Mouse (Mus musculus) intestine, embryonic 15.5 days (tissue): ENCODE data around the gene Nkx2-5. TPM values are rescaled to one million over a fixed set of nuclear protein-coding genes. Genes with fewer than 3 reads are reported as not detected.
A peak's percentile ranks its signal among the peaks of the same experiment; 100 is the strongest.

Source experiments
- ATAC-seq: fragments of 200-750 bp; cut with Nextera tagmentation; 2 replicates; pipeline ENCODE4 v1.8.0; 2017; ENCODE audit warnings: moderate TSS enrichment, moderate library complexity
- H3K27ac ChIP-seq: fragments of 300-500 bp; sonication (generic); 2 replicates; pipeline ENCODE4 v1.5.1; 2015; ENCODE audit warnings: mild to moderate bottlenecking, inconsistent platforms
- H3K27me3 ChIP-seq: fragments of 300-500 bp; sonication (generic); replicated peaks from 2 replicates; pipeline ENCODE4 v1.6.1; 2015; ENCODE audit warnings: inconsistent platforms
- H3K36me3 ChIP-seq: fragments of 300-500 bp; sonication (generic); 2 replicates; pipeline ENCODE4 v1.6.1; 2015; ENCODE audit warnings: inconsistent platforms
- H3K4me1 ChIP-seq: fragments of 300-500 bp; sonication (generic); replicated peaks from 2 replicates; pipeline ENCODE4 v1.6.1; 2015; ENCODE audit warnings: inconsistent platforms
- H3K4me2 ChIP-seq: fragments of 300-500 bp; sonication (generic); replicated peaks from 2 replicates; pipeline ENCODE4 v1.6.1; 2015; ENCODE audit warnings: mild to moderate bottlenecking, inconsistent platforms
- H3K4me3 ChIP-seq: fragments of 300-500 bp; sonication (generic); replicated peaks from 2 replicates; pipeline ENCODE4 v1.5.1; 2015; ENCODE audit warnings: inconsistent platforms
- H3K9ac ChIP-seq: fragments of 300-500 bp; sonication (generic); 2 replicates; pipeline ENCODE4 v1.6.1; 2015; ENCODE audit warnings: inconsistent platforms
- H3K9me3 ChIP-seq: fragments of 300-500 bp; sonication (generic); 2 replicates; pipeline ENCODE4 v1.6.1; 2016; ENCODE audit warnings: inconsistent platforms
- WGBS: fragments of 180-500 bp; shearing (Covaris S2); methylation state at CpG from one replicate; pipeline ENCODE4 v1.1.7; 2015; 5-methylcytosine and 5-hydroxymethylcytosine counted together
- polyA plus RNA-seq: library from polyadenylated mRNA; unstranded; fragments of >200 nt; fragmentation: Nextera tagmentation; extraction: Ambion mirVana; gene quantifications from 2 replicates; pipeline ENCODE4 v1.2.1, GENCODE M21; 2015

The Nkx2-5 gene
- polyA plus RNA-seq, 1 experiment from 2014 or later: not detected

DNA sequence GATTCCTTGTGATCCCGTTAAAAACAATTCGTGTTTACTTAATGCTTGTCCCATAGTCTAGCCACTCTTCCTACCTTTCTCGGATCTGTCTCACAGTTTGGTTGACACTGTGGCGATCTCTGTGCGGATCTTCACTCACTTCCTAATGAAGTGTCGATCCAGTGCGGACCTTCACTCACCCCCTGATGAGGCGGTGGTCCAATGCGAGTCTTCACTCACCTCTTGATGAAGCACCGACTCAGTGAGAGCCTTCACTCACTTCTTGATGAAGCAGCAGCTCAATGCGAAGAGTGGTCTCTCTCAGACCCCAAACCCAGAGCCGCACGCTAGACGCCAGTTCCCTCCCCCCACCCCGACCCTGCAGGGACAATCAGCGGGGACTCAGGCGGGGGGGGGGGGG is 18.7 kb downstream of the Nkx2-5 start:
- no peak overlapping the region for H3K27ac ChIP-seq
- no peaks in the 10 kb centered on the region for H3K4me1 ChIP-seq
- no peaks in the 10 kb centered on the region for H3K36me3 ChIP-seq
- H3K4me3 ChIP-seq: no peak overlapping the region
- no peaks in the 10 kb centered on the region for H3K9me3 ChIP-seq
- no peak for ATAC-seq
- WGBS: 71% methylated on average over 16 of the region's 17 CpGs
- no peak overlapping the region for H3K4me2 ChIP-seq
- H3K27me3 ChIP-seq: peaks cover 19% of the 10 kb centered on the region
- H3K9ac ChIP-seq: no peak overlapping the region

DNA sequence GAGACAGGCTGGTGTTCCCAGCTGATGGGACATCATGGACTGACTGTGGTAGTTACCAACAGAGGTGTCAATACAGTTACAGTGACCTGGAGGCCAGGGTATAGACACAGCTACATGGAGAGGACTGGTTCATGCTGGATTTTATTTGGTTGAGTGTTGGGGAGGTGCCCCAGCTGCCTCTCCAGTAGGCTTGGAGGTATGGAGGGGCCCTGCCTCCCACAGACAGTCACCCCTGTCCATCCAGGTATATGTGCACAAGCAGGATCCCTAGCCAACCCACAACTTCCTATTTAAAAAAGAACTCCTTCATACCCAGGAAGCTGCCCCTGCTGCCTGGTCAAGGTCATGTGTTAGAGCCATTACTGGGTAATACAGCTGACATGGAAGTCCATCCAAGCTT is 27.0 kb downstream of the Nkx2-5 start:
- ATAC-seq: no peak
- Histone ChIP-seq H3K4me3 (no peak overlapping the region), H3K9ac (no peak overlapping the region), H3K36me3 (no peaks in the 10 kb centered on the region), H3K27me3 (no peaks in the 10 kb centered on the region; the same call in 1 of the 2 replicates), H3K9me3 (no peaks in the 10 kb centered on the region), H3K4me2 (no peak overlapping the region), H3K27ac (no peak overlapping the region), H3K4me1 (no peaks in the 10 kb centered on the region)

DNA sequence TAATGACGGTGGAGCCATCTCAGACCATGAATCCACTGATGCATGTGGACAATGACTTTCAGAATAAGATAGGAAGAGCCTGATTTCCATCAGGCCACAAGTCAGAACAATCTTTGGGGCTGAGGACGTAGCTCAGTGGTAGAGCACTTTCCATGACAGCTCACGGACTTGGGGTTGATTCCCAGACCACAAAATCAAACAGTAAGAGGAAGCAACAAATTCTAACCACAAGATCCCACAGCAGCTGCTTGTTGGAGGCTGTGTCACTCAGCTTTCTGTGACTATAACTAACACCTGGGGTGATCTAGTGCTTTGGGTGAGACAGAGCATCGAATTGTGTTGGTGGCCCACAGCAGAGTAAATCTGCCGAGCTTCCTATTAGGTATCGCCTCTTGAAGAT is 28.0 kb downstream of the Nkx2-5 start:
- Histone ChIP-seq H3K9me3 (no peaks in the 10 kb centered on the region), H3K4me2 (no peak overlapping the region), H3K9ac (no peak overlapping the region), H3K27me3 (no peaks in the 10 kb centered on the region; the same call in 1 of the 2 replicates), H3K36me3 (no peaks in the 10 kb centered on the region), H3K27ac (no peak overlapping the region), H3K4me3 (no peak overlapping the region), H3K4me1 (no peaks in the 10 kb centered on the region)
- WGBS: 74% methylated on average over 6 of the region's 6 CpGs
- no peak for ATAC-seq

DNA sequence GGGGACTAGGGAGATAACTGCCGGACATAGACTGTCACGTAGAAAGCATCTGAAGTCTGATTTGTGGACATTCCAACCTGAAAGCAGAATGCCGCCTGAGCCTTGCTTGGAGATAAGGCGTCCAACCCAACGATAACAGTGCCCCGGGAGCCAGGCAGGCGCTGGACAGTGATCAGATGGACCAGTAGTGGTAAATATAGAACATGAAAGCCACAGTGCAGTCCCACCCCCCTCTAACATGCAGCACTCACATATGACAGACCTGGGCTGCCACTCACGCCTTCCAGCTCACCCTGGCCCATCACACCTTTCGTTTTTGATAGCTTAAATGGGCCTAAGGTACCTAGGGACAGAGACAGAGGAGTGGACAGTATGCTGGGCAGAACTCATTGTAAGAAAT is 31.3 kb downstream of the Nkx2-5 start:
- no peaks in the 10 kb centered on the region for H3K9me3 ChIP-seq
- no peaks in the 10 kb centered on the region for H3K4me1 ChIP-seq
- no peak overlapping the region for H3K9ac ChIP-seq
- H3K27me3 ChIP-seq: no peaks in the 10 kb centered on the region; the same call in 1 of the 2 replicates
- no peaks in the 10 kb centered on the region for H3K36me3 ChIP-seq
- H3K4me3 ChIP-seq: no peak overlapping the region
- 64% methylated on average over 9 of the region's 9 CpGs for WGBS
- ATAC-seq: no peak
- H3K27ac ChIP-seq: no peak overlapping the region
- H3K4me2 ChIP-seq: no peak overlapping the region

DNA sequence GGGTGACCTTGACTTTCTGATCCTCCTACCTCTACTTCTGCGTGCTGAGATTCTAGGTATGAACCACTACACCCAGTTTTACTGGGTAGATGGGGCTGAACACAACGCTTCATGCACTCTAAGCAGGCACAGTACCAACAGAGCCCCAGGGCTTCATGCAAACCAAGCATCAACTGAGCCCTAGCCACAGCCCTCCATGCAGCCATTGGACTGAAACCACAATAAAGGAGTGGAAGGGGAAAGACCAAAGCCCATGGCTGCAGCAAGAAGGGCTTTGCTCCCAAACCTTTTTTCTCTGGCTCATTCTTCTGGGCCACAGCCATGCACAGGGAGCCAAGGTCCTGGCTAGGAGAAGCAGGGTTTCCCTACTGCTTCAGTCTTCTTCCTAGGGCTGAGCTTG is 32.2 kb downstream of the Nkx2-5 start:
- Histone ChIP-seq H3K4me3 (no peak overlapping the region), H3K4me1 (no peaks in the 10 kb centered on the region), H3K9ac (no peak overlapping the region), H3K4me2 (no peak overlapping the region), H3K9me3 (no peaks in the 10 kb centered on the region), H3K27ac (no peak overlapping the region), H3K36me3 (no peaks in the 10 kb centered on the region), H3K27me3 (no peaks in the 10 kb centered on the region; the same call in 1 of the 2 replicates)
- 79% methylated on average over 2 of the region's 2 CpGs for WGBS
- ATAC-seq: no peak

DNA sequence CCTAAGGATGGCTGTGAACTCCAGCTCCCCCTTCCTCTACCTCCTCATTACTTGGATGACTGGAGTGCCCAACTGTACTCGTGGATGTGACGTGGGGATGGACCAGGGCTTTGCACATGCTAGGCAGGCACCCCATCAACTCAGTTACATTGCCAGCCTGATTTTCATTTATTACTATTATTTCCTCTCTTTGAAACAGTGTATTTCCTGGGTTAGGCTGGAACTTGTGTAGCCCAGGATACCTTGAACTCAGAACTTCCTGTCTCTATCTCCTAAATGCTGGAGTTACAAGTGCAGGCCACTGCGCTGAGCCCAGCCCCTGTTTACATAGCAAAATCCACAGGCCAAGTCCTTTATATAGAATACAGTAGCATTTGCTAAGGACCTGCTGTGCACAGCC is 41.9 kb downstream of the Nkx2-5 start:
- 80% methylated on average over 3 of the region's 3 CpGs for WGBS

DNA sequence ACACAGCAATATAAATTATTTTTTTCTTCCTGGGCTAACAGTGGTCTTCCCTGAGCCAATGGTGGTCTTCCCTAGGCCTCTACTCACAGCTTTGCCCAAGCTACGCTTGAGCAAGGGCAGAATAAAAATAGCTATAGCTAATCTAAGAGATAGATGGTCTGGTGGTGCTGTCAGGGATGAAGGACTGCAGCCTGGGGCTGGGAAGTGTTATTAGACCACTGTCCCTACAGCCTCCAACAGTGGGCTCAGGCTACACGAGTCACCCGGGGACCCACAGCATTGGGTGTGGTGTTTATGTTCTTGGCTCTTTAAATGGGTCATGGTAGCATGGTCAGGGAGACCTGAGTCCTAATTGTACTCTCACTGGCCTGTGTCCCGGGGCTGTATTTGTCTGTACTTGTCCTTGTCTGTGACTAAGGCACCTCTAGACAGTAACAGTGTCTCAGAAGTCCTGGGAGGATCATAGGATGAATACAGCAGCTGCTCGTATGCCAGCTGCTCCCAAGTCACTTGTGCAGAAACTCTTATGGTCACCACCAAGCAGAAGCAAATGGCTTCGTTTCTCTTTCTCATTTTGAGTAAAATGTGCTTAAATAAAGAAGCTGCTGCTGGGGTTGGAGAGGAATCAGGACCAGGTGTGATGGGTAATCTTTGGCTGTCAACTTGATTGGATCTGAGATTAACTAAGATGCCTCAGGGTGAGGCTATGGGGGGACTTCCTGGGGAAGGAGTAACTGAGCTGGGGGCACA is 47.3 kb downstream of the Nkx2-5 start:
- no peak overlapping the region for H3K9ac ChIP-seq
- no peak overlapping the region for H3K4me2 ChIP-seq
- H3K27ac ChIP-seq: no peak overlapping the region
- no peak for ATAC-seq
- H3K36me3 ChIP-seq: peaks cover 2% of the 10 kb centered on the region; the same call in 1 of the 2 replicates
- H3K9me3 ChIP-seq: no peaks in the 10 kb centered on the region
- H3K4me1 ChIP-seq: 0 out of 2 replicates have a peak, but pooled peaks cover 4% of the 10 kb centered on the region
- WGBS: 75% methylated on average over 6 of the region's 6 CpGs
- no peak overlapping the region for H3K4me3 ChIP-seq
- H3K27me3 ChIP-seq: no peaks in the 10 kb centered on the region

More for the DNA sequence above, 41.9 kb downstream of the Nkx2-5 start:
- Histone ChIP-seq H3K27ac (no peak overlapping the region), H3K27me3 (no peaks in the 10 kb centered on the region), H3K4me2 (no peak overlapping the region), H3K4me3 (no peak overlapping the region), H3K36me3 (no peaks in the 10 kb centered on the region), H3K9ac (no peak overlapping the region), H3K4me1 (no peaks in the 10 kb centered on the region), H3K9me3 (no peaks in the 10 kb centered on the region)
- no peak for ATAC-seq

DNA sequence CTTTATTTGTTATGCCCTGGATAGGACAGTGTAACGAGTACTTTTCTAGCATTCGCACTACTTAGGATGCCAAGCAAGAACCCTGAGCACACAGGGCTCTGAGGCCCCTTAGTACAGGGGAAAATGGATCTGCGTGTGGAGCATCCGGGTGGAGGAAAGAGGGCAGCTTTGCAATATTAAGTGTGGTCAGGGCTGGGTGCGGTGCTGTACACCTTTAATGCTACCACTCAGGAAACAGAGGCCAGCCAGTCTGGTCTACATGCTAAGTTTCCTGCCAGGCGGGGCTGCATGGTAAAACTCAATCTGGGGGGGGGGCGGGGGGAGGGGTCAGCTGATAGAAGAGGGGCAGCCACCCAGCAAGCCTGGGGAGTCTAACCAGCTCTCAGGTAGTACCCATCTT is 49.4 kb downstream of the Nkx2-5 start:
- H3K36me3 ChIP-seq: peaks cover 13% of the 10 kb centered on the region
- no peak overlapping the region for H3K4me3 ChIP-seq
- H3K4me2 ChIP-seq: no peak overlapping the region
- H3K4me1 ChIP-seq: 0 out of 2 replicates have a peak, but pooled peaks cover 4% of the 10 kb centered on the region
- no peaks in the 10 kb centered on the region for H3K9me3 ChIP-seq
- WGBS: 73% methylated on average over 7 of the region's 7 CpGs
- no peak overlapping the region for H3K9ac ChIP-seq
- ATAC-seq: no peak
- H3K27ac ChIP-seq: no peak overlapping the region
- no peaks in the 10 kb centered on the region for H3K27me3 ChIP-seq

DNA sequence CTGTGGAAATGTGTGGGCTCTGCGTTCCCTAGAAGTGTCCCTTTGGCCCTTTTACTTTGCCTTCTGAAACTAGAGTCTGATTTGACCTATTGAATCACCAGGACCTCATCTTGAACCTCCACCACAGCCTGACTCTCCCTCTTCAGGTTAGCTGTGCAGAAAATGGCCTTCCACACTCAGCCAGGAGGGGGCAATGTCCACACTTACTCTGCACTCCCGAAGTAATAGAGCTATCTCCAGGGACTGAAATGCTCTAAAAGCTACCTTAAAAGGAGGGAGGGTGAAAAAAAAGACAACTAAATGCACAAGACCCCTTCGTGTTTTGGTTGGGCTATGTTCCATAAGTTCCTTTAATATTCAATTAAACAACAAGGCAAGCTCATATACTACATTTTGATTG is 50.1 kb downstream of the Nkx2-5 start:
- no peak overlapping the region for H3K4me2 ChIP-seq
- 0 out of 2 replicates have a peak, but pooled peaks have one; percentile 67 for ATAC-seq
- 0 out of 2 replicates have a peak, but pooled peaks cover 4% of the 10 kb centered on the region for H3K4me1 ChIP-seq
- no peak overlapping the region for H3K27ac ChIP-seq
- no peaks in the 10 kb centered on the region for H3K9me3 ChIP-seq
- 11% methylated on average over 3 of the region's 3 CpGs for WGBS
- H3K4me3 ChIP-seq: no peak overlapping the region
- no peaks in the 10 kb centered on the region for H3K27me3 ChIP-seq
- no peak overlapping the region for H3K9ac ChIP-seq
- peaks cover 16% of the 10 kb centered on the region for H3K36me3 ChIP-seq

DNA sequence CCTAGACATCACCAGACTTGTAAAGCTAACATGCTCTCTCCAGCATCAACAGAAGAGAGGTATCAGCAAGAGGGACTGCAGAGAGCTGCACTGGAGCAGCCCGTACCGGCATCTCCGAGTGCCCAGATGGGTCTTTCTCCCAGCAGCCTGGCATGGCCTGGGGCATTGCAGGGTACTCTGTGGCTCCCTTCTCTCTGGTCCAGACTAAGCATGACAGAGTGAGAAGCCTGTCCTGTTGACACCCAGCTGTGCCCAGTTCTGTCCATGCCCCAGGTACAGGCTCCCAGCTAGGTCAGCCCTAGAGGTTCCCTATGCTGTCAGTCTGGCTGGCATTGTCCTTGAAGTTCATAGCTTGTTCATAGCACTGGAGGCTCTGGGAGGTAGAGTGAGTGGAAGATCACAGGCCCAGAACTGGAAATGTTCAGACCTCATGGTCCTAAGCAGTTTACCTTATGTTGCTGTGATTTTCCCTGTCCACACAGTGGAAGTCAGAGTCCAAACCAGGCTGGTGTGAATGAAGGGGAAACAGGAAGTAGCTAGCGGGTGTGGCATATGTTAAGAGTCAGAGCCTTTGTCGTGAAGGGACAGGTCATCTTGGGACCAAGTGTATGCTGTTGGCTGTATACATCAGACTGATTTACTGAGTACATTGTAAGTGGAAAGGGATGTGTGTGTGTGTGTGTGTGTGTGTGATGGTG is 51.6 kb downstream of the Nkx2-5 start:
- H3K9ac ChIP-seq: no peak overlapping the region
- H3K27ac ChIP-seq: 0 out of 2 replicates have a peak overlapping the region, but pooled peaks have one; percentile 9
- peak; percentile 75 for ATAC-seq
- H3K9me3 ChIP-seq: no peaks in the 10 kb centered on the region
- H3K27me3 ChIP-seq: no peaks in the 10 kb centered on the region
- no peak overlapping the region for H3K4me3 ChIP-seq
- peaks cover 21% of the 10 kb centered on the region for H3K36me3 ChIP-seq
- H3K4me2 ChIP-seq: no peak overlapping the region
- 72% methylated on average over 5 of the region's 5 CpGs for WGBS
- 0 out of 2 replicates have a peak, but pooled peaks cover 4% of the 10 kb centered on the region for H3K4me1 ChIP-seq

DNA sequence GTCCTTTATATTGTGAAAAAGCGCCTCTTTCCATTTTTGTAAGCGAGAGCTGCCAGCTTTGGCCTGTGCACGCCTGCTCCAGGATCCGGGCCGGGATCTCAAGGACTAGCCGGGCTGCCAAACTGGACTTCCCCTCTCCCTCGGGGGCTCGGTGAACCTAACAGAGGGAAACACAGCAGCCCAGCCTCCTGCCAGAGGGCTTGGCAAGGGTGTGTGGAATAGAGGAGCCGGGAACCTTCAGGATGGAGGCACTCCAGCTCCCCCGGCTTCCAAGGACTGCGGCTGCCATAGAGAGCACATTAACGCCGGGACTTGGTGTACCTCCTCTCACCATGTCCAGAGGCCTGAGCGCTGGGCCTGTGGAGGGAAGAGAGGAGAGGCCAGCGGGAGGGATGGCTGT is 52.7 kb downstream of the Nkx2-5 start:
- no peaks in the 10 kb centered on the region for H3K27me3 ChIP-seq
- no peak overlapping the region for H3K9ac ChIP-seq
- H3K4me2 ChIP-seq: no peak overlapping the region
- H3K36me3 ChIP-seq: peaks cover 25% of the 10 kb centered on the region
- no peaks in the 10 kb centered on the region for H3K9me3 ChIP-seq
- 0 out of 2 replicates have a peak, but pooled peaks cover 4% of the 10 kb centered on the region for H3K4me1 ChIP-seq
- ATAC-seq: no peak
- H3K27ac ChIP-seq: no peak overlapping the region
- H3K4me3 ChIP-seq: no peak overlapping the region
- WGBS: 91% methylated on average over 15 of the region's 15 CpGs

DNA sequence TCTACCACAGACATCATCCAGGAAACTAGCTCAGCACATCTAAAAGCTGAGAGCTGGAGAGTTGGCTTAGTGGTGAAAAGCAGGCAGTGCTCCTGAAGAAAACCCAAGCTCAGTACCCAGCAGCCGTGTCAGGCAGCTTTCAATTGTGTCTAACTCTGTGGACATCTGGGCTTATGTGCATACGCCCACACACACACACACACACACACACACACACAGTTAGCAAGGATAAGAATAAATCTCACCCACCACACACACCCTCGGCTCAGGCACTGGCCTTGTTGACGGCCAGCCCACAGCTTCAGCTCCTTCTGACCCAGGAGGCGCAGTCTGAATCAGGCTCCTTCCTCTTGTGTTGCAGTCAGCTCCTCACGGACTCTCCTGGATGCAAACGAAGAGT is 53.2 kb downstream of the Nkx2-5 start:
- no peak overlapping the region for H3K4me3 ChIP-seq
- no peak overlapping the region for H3K27ac ChIP-seq
- H3K4me1 ChIP-seq: 0 out of 2 replicates have a peak, but pooled peaks cover 4% of the 10 kb centered on the region
- H3K36me3 ChIP-seq: peaks cover 26% of the 10 kb centered on the region
- ATAC-seq: no peak
- no peak overlapping the region for H3K4me2 ChIP-seq
- no peaks in the 10 kb centered on the region for H3K27me3 ChIP-seq
- 77% methylated on average over 7 of the region's 7 CpGs for WGBS
- no peaks in the 10 kb centered on the region for H3K9me3 ChIP-seq
- no peak overlapping the region for H3K9ac ChIP-seq
